Mouse (Mus musculus): ENCODE data around the gene Nxnl1.

Nxnl1 gene

DNA sequence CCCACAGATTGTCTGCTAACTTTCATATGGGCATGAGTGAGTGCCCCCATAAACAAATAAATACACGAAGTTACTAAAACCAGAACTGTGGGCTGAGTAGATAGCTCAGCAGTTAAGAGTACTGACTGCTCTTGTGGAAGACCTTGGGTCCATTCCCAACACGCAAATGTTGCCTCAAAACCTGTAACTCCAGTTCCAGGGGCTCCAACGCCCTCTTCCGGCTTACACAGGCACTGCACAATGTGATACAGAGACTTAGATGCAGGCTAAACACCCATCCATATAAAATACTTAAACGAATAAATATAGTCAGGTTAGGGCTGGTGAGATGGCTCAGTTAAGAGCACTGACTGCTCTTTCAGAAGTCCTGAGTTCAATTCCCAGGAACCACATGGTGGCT lies 51.4 kb downstream of the Nxnl1 start:
- no peak for DNase-seq (ENCODE audit: low spot score in 2 of 2)

DNA sequence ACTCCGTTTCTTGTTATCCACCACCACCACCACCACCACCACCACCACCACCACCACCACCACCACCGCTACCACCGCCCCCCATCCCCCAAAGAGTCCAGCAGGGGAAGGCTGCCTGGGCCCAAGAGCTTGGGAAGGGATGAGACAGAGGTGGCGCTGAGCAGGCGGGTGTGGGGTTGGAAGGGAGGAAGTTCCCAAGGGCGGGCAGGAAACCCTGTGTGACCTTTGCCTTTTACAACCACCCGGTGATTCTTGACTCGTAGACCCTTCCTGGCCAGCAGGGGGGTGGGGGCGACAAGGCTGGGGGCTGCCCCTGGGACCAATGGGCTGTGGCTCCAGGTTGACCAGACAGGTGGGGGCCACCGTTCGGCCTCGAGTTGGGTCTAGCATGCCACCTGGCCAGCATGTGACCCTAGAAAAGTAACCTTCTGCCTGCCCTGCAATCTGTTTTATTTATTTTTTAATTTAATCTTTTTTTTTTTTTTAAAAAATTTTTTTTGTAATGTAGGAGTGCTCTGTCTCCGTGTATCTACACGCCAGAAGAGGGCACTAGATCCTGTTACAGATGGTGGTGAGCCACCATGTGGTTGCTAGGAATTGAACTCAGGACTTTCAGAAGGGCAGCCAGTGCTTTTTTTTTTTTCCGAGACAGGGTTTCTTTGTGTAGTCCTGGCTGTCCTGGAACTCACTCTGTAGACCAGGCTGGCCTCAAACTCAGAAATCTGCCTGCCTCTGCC lies 53.2 kb downstream of the Nxnl1 start:
- no peak for DNase-seq (ENCODE audit: low spot score in 2 of 2)

- no peak for DNase-seq (ENCODE audit: low spot score in 2 of 2)
These were observed 54.8 kb downstream of the Nxnl1 start, which contains the start of gene Plvap for GRCm38 (mm10) chr8:71511644-71512043. Gene Plvap, minus strand, starts transcription at chr8:71511752.

Data from urinary bladder, adult 18-20 months (tissue).